Mouse (Mus musculus) megakaryocyte, embryonic 14.5 days (primary cell): ENCODE measurements at regions not wholly inside any gene's neighbourhood (a gene's known extent, or its start where the extent isn't known, plus 50 kb on each side); places are given as distances from the start of the nearest gene placed in this dataset.
"Not testable (repeated sequence)": the region's sequence is repeated elsewhere in the genome, so short reads cannot be mapped to it uniquely, and the experiment has no call there.

Experiments
- FLI1 ChIP-seq: IDR thresholded peaks from 2 replicates; pipeline ENCODE4 v1.6.1; 2012; ENCODE audit warnings: low read length, inconsistent platforms, mixed read lengths
- GATA1 ChIP-seq: IDR thresholded peaks from 3 replicates; pipeline ENCODE4 v1.6.1; 2012; ENCODE audit warnings: mixed read lengths, low read length, inconsistent platforms, borderline replicate concordance

DNA sequence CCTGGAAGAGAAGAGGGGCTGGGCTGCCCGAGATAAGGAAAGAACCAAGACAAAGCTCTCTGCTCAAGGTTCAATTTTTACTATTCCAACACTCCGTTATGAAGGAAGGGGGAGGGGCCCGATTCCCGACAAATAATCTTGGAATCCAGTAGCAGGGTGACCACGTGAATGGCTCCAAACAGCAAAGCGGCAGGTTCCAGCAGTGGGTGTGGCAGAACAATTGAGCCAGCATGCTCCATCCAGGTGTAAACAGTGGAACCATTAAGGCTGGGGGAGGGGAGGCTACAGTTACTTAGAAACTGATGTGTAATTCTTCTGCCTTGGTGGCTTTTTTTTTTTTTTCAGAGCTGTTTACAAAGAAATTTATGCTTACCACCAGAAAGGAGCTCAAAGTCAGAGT is 82.5 kb upstream of the Gdi2 start:
- not testable (repeated sequence) for TF ChIP-seq GATA1, FLI1
